Mouse (Mus musculus) kidney, embryonic 16.5 days (tissue): ENCODE results near the gene Rbm4. TPM values are rescaled to one million over a fixed set of nuclear protein-coding genes. Genes with fewer than 3 reads are reported as not detected.

ENCODE experiments used
- ATAC-seq: fragments of 200-750 bp; cut with Nextera tagmentation; 2 replicates; pipeline ENCODE4 v1.8.0; 2017; ENCODE audit warnings: moderate TSS enrichment; ENCODE audit not compliant: low FRiP score, low TSS enrichment
- H3K27ac ChIP-seq: fragments of 300-500 bp; sonication (generic); 2 replicates; pipeline ENCODE4 v1.5.1; 2014; ENCODE audit warnings: low read length
- H3K27me3 ChIP-seq: fragments of 300-500 bp; sonication (generic); 2 replicates; pipeline ENCODE4 v1.6.1; 2014; ENCODE audit warnings: low read length, control low read depth, mixed read lengths; ENCODE audit not compliant: insufficient read depth
- H3K36me3 ChIP-seq: fragments of 300-500 bp; sonication (generic); 2 replicates; pipeline ENCODE4 v1.6.1; 2014; ENCODE audit warnings: low read length, control low read depth, mixed read lengths; ENCODE audit not compliant: insufficient read depth
- H3K4me1 ChIP-seq: fragments of 300-500 bp; sonication (generic); 2 replicates; pipeline ENCODE4 v1.6.1; 2014; ENCODE audit warnings: low read length, control low read depth, mixed read lengths; ENCODE audit not compliant: insufficient read depth
- H3K4me2 ChIP-seq: fragments of 300-500 bp; sonication (generic); replicated peaks from 2 replicates; pipeline ENCODE4 v1.6.1; 2014; ENCODE audit warnings: low read depth, low read length
- H3K4me3 ChIP-seq: fragments of 300-500 bp; sonication (generic); 2 replicates; pipeline ENCODE4 v1.5.1; 2014; ENCODE audit warnings: mild to moderate bottlenecking, low read length
- H3K9ac ChIP-seq: fragments of 300-500 bp; sonication (generic); replicated peaks from 2 replicates; pipeline ENCODE4 v1.6.1; 2014; ENCODE audit warnings: low read length
- H3K9me3 ChIP-seq: fragments of 300-500 bp; sonication (generic); 2 replicates; pipeline ENCODE4 v1.6.1; 2016; ENCODE audit warnings: low read length, control low read depth
- WGBS: fragments of 180-500 bp; shearing (Covaris S2); extraction: QIAGEN DNeasy Blood & Tissue Kit; methylation state at CpG from one replicate; pipeline ENCODE4 v1.1.7; 2014; 5-methylcytosine and 5-hydroxymethylcytosine counted together
- polyA plus RNA-seq: library from polyadenylated mRNA; unstranded; fragments of >200 nt; fragmentation: Nextera tagmentation; extraction: Ambion mirVana; gene quantifications from 2 replicates; pipeline ENCODE4 v1.2.1, GENCODE M21; 2015

Gene Rbm4
- polyA plus RNA-seq, result 66.0 and 82.7 TPM in 2 replicates

DNA sequence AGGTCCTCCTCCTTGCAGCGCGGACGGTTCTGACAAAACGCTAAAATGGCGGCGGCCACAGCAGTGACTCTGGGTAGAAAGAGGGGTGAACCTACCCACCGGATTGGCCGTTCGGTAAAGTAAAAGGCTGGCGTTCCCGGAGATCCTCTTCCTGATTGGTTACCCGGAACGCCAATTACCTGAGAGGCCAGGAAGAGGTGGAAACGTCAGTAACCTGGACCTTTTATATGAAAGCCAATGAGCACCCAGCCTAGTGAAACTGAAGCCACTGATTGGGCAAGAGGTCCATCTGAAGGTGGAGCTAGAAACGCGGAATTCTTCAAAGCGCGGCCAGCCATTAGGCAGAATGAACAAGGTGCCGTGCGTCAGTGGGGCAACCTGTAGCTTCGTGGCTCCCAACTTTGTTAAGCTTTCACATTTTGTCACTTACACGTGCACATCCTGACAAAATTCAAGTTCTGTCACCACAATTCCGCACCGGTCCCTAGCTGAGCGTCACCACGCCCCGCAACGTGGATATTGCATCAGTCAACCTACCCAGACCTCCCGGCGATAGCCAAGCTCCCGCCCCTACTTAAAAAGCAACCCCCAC, at the start of gene Rbm4:
TSS of gene Rbm4 (minus strand) at position 71 of the 592 bp plus-strand sequence.
- Histone ChIP-seq H3K27ac (peak within 1 kb of the TSS; percentile 88), H3K4me1 (peaks cover 35% of the 10 kb centered on the region), H3K36me3 (peaks cover 31% of the 10 kb centered on the region), H3K27me3 (no peaks in the 10 kb centered on the region), H3K9ac (peak within 1 kb of the TSS; percentile 85), H3K9me3 (no peaks in the 10 kb centered on the region), H3K4me3 (peak within 1 kb of the TSS; percentile 92), H3K4me2 (peak within 1 kb of the TSS; percentile 84)
- 0% methylated on average over 31 of the region's 31 CpGs for WGBS
- ATAC-seq, result peak; percentile 98

DNA sequence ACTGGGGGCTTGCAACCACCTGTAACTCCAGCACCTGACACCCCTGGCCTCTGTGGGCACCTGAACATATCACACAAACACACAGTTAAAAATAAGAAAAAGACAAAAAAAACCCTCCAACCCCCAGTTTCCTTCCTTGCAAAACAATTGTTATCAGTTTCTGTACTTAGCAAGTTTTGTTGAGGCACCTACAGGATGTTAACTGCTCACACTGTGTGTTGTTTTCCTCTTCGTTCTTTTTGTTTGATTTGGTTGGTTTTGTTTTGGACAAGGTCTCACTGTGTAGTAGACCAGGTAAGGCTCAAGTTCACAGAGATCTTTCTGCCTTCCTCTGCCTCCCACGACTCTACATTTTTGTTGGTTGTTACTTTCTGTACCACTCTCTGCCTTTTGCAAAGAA, 48.9 kb upstream of the Rbm4 start:
- no peak overlapping the region for H3K4me3 ChIP-seq
- 70% methylated on average over 2 of the region's 2 CpGs for WGBS
- peaks cover 22% of the 10 kb centered on the region for H3K27me3 ChIP-seq
- H3K36me3 ChIP-seq, result no peaks in the 10 kb centered on the region
- H3K4me1 ChIP-seq, result peaks cover 14% of the 10 kb centered on the region
- H3K4me2 ChIP-seq, result no peak overlapping the region
- H3K27ac ChIP-seq, result no peak overlapping the region
- H3K9ac ChIP-seq, result no peak overlapping the region
- no peaks in the 10 kb centered on the region for H3K9me3 ChIP-seq
- ATAC-seq, result no peak

DNA sequence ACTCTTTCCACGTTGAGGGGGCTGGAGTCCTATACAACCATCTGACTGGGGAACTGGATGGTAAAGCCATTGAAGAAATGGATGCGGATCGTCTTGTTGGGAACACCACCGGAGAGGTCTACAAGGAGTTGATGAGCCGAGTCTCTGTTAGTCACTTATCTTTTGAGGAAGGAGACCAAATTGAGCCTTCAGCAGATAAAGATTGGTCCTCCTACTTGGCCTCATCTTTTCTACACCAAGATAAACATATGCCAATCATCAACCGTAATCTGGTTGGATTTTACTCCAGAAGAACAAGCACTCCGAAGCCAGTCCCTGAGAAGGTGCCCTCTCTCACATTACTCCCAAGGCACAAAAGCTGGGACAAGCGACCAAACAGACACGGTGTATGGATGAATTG, 47.1 kb upstream of the Rbm4 start:
- peaks cover 22% of the 10 kb centered on the region for H3K27me3 ChIP-seq
- 80% methylated on average over 9 of the region's 9 CpGs for WGBS
- H3K9me3 ChIP-seq, result no peaks in the 10 kb centered on the region
- no peak overlapping the region for H3K27ac ChIP-seq
- no peak overlapping the region for H3K4me3 ChIP-seq
- H3K4me1 ChIP-seq, result peaks cover 14% of the 10 kb centered on the region
- no peak overlapping the region for H3K4me2 ChIP-seq
- no peak overlapping the region for H3K9ac ChIP-seq
- H3K36me3 ChIP-seq, result no peaks in the 10 kb centered on the region
- no peak for ATAC-seq

DNA sequence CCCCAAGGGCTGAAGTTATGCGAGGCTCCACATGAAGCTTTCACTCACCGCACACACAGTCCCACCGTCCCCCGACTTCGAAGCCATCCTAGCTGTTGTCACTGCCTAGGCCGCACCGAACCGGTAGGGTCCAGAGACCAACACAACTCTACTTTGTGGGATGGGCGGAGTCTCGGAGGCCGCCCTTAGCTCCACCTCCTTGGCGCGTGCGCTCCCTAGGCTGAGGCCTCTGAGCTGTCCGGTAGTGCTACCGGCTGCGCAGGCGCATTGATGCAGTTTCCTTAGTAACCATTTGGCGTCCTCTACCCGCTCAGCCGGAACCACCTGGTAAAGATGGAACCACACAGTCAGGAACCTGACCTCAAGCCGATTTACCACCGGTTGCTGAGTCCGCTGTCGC, 45.4 kb upstream of the Rbm4 start, which contains the start of the genes Ccs and Ccdc87:
TSS of gene Ccs (minus strand) at position 184 of the 400 bp plus-strand sequence.
TSS of gene Ccdc87 (plus strand) at position 218 of the 400 bp plus-strand sequence.
- H3K9me3 ChIP-seq, result no peaks in the 10 kb centered on the region
- peaks cover 22% of the 10 kb centered on the region for H3K27me3 ChIP-seq

DNA sequence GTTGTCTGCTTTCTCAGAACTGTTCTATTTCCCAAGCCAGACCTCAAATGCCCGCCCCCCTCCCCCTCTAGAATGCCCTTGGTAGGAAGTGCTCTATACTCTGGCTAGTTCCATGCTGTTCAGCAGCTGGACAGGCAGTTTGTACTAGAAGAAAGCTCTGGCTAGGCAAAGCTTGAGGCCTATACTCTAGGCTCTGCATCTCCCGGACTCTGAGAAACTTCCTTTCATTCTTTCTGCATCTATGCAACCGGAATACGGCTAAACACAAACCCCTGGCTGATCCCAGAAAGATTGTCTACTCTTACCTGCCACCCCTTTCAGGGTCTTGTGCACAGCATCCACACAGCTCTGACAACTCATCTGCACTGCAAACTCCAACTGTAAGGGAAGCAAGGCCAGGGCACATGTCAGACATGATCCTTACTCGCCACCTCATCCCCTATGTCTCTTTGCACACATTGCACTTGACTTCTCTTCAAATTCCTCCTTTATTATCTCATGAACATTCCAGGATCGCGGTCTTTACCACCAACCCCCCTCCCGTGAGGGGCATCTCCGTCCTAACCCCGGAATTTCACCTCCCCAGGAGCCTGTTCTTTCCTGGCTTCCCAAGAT, 44.9 kb upstream of the Rbm4 start:
- Histone ChIP-seq H3K4me3 (peak overlapping the region; percentile 71), H3K27ac (no peak overlapping the region), H3K27me3 (peaks cover 22% of the 10 kb centered on the region), H3K9me3 (no peaks in the 10 kb centered on the region), H3K4me2 (peak overlapping the region; percentile 87), H3K9ac (peak overlapping the region; percentile 84), H3K36me3 (no peaks in the 10 kb centered on the region), H3K4me1 (peaks cover 14% of the 10 kb centered on the region)
- WGBS, result 27% methylated on average over 10 of the region's 10 CpGs
- ATAC-seq, result peak; percentile 30; the same call in 1 of the 2 replicates

More for the DNA sequence above, 45.4 kb upstream of the Rbm4 start, which contains the start of the genes Ccs and Ccdc87:
- peak within 1 kb of the TSS; percentile 87 for H3K4me2 ChIP-seq
- H3K36me3 ChIP-seq, result no peaks in the 10 kb centered on the region
- peaks cover 14% of the 10 kb centered on the region for H3K4me1 ChIP-seq
- no peak within 1 kb of the TSS for H3K27ac ChIP-seq
- H3K4me3 ChIP-seq, result peak within 1 kb of the TSS; percentile 71
- WGBS, result under 1% methylated on average over 25 of the region's 25 CpGs
- peak within 1 kb of the TSS; percentile 84 for H3K9ac ChIP-seq
- peak; percentile 99 for ATAC-seq

DNA sequence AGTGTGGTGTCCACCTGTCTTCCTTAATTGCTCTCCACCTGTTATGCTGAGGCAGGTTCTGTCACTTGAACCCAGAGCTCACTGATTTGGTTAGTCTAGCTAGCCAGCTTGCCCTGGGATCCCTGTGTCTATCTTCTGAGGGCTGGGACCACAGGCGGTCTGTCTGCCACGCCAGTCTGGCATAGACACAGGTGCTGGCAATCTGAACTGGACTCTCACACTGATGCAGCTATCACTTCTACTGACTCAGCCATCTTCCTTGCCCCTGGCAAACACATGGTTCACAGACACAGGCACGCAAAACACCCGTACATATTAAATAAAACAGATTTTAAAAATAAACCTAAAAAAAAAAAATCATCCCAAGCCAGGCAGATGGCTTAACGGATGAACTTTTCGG, 43.3 kb upstream of the Rbm4 start:
- ATAC-seq, result no peak
- Histone ChIP-seq H3K4me3 (no peak overlapping the region), H3K27ac (no peak overlapping the region), H3K9me3 (no peaks in the 10 kb centered on the region), H3K36me3 (no peaks in the 10 kb centered on the region), H3K4me1 (peaks cover 14% of the 10 kb centered on the region), H3K4me2 (no peak overlapping the region), H3K9ac (no peak overlapping the region), H3K27me3 (peaks cover 18% of the 10 kb centered on the region)
- WGBS, result 92% methylated on average over 6 of the region's 6 CpGs

DNA sequence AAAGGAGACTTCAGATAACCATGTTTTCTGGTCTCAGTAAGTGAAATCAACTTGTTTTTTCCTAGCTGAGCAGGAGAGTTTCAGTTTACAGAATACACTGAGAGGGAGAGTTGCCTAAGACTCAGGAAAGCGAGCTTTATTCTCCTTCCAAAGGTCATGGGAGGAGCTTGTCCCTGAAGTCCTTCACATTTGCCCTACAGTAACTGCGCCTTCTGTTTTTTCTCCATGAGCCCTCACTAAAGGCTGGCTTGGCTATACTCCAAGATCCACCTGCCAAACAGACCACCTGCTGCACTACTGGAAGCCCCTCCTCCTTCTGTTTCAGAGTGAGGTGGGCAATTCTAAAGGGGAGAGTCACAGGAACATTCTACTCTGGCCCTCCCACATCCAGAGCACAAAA, 42.4 kb upstream of the Rbm4 start:
- H3K4me3 ChIP-seq, result no peak overlapping the region
- H3K9me3 ChIP-seq, result no peaks in the 10 kb centered on the region
- H3K36me3 ChIP-seq, result no peaks in the 10 kb centered on the region
- H3K4me1 ChIP-seq, result peaks cover 14% of the 10 kb centered on the region
- no peak overlapping the region for H3K4me2 ChIP-seq
- H3K27me3 ChIP-seq, result peaks cover 10% of the 10 kb centered on the region
- no peak overlapping the region for H3K27ac ChIP-seq
- H3K9ac ChIP-seq, result no peak overlapping the region
- no peak for ATAC-seq
- 60% methylated on average over 2 of the region's 2 CpGs for WGBS

DNA sequence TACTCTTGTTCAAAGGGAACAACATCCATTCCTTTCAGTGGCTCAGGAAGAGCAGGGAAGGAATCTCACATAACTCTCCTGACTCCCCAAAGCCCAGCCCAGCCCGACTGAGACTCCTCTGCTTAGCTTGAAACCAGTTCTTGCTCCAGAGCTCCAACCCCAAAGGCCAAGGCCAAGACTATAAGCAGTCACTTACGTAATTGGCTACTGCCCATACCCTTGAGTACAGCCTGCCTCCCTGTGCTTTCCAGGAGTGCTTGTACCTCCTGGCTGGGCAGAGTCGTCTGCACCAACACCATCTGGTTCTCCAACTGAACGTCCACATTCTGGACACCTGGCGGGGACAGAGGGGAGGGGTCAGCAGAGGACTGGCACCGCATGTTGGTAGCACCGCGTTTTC, 40.3 kb upstream of the Rbm4 start:
- H3K4me2 ChIP-seq, result no peak overlapping the region
- no peak overlapping the region for H3K4me3 ChIP-seq
- no peak for ATAC-seq
- H3K9me3 ChIP-seq, result no peaks in the 10 kb centered on the region
- H3K27ac ChIP-seq, result no peak overlapping the region
- no peak overlapping the region for H3K9ac ChIP-seq
- H3K36me3 ChIP-seq, result no peaks in the 10 kb centered on the region
- no peaks in the 10 kb centered on the region for H3K27me3 ChIP-seq
- H3K4me1 ChIP-seq, result peaks cover 8% of the 10 kb centered on the region
- 82% methylated on average over 8 of the region's 8 CpGs for WGBS

DNA sequence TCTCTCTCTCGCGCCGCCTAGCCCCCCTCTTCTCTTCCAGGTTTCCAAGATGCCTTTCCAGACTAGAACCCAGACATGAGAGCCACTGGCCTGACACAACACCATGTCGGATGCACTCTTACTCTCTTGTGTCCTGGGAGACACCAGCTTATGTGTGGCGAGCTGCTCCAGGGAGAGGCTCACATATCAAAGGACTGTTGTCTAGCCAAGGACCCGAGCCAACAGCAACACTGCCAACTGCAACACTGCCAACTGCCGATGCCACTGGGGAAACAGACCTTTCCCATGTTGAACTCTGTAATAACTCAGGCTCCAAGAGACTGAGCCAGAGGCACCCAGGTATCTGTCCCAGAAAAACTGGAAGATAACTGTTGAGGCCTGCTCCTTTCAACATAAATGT, 35.5 kb upstream of the Rbm4 start:
- Histone ChIP-seq H3K27ac (no peak overlapping the region), H3K9ac (no peak overlapping the region), H3K27me3 (no peaks in the 10 kb centered on the region), H3K9me3 (no peaks in the 10 kb centered on the region), H3K4me2 (peak overlapping the region; percentile 33; the same call in 1 of the 2 replicates), H3K36me3 (peaks cover 7% of the 10 kb centered on the region), H3K4me1 (no peaks in the 10 kb centered on the region), H3K4me3 (no peak overlapping the region)
- 56% methylated on average over 7 of the region's 7 CpGs for WGBS
- no peak for ATAC-seq
